Mouse (Mus musculus) G1E (cell line): ENCODE data around the gene Lamc1. TPM values are rescaled to one million over a fixed set of nuclear protein-coding genes. Genes with fewer than 3 reads are reported as not detected.

Experiments
- ATAC-seq: 2 replicates; pipeline ENCODE4 v1.8.0; 2016; ENCODE audit warnings: mild to moderate bottlenecking; ENCODE audit not compliant: insufficient number of reproducible peaks, poor library complexity, low FRiP score, severe bottlenecking; ENCODE audit errors: extremely low read depth
- DNase-seq: peaks from one replicate; pipeline ENCODE4 v3.0.0; 2012; ENCODE audit warnings: low spot score
- H3K27me3 ChIP-seq: 2 replicates; pipeline ENCODE4 v1.6.1; 2012; ENCODE audit warnings: mild to moderate bottlenecking, low read length, inconsistent platforms; ENCODE audit not compliant: insufficient read depth
- H3K36me3 ChIP-seq: replicated peaks from 2 replicates; pipeline ENCODE3; 2012; ENCODE audit warnings: mild to moderate bottlenecking, inconsistent platforms
- H3K4me1 ChIP-seq: 2 replicates; pipeline ENCODE4 v1.6.1; 2012; ENCODE audit warnings: low read depth, low read length, inconsistent platforms, mixed read lengths; ENCODE audit not compliant: insufficient read depth
- H3K4me3 ChIP-seq: 2 replicates; pipeline ENCODE4 v1.5.1; 2012; ENCODE audit warnings: low read depth, mild to moderate bottlenecking, inconsistent platforms, low read length, moderate library complexity, mixed read lengths
- H3K9me3 ChIP-seq: replicated peaks from 2 replicates; pipeline ENCODE4 v1.6.1; 2012; ENCODE audit warnings: inconsistent platforms
- CTCF ChIP-seq: IDR thresholded peaks from 2 replicates; pipeline ENCODE4 v1.5.1; 2012; ENCODE audit warnings: low read depth, low read length, inconsistent platforms, mixed read lengths
- GATA1 ChIP-seq: IDR thresholded peaks from 2 replicates; pipeline ENCODE4 v1.6.1; 2012; ENCODE audit warnings: borderline replicate concordance, low read length, inconsistent platforms, mixed read lengths
- GATA2 ChIP-seq: IDR thresholded peaks from 2 replicates; pipeline ENCODE4 v1.6.1; 2012; ENCODE audit warnings: low read depth, low read length, inconsistent platforms, borderline replicate concordance
- POLR2AphosphoS5 ChIP-seq: IDR thresholded peaks from 2 replicates; pipeline ENCODE4 v1.6.1; 2012; ENCODE audit warnings: low read depth, low read length, inconsistent platforms; ENCODE audit not compliant: insufficient replicate concordance
- TAL1 ChIP-seq: conservative IDR thresholded peaks from 2 replicates; pipeline ENCODE4 v1.6.1; 2012; ENCODE audit warnings: low read depth, low read length, inconsistent platforms, mixed read lengths
- polyA plus RNA-seq: library from polyadenylated mRNA; stranded (reverse); fragments of >175 nt; gene quantifications from 2 replicates; pipeline ENCODE4 v1.2.3, GENCODE M21; 2012
- total RNA-seq, 2 experiments: library from RNA; stranded (forward) in 1 of 2; stranded (reverse) in 1 of 2; fragments of 200-1000 nt in 1 of 2; fragments of >200 nt in 1 of 2; fragmentation: Nextera tagmentation in 1 of 2; gene quantifications; 2 replicates each; pipeline ENCODE4 v1.2.3; 2014 to 2017

Lamc1 gene
- total and polyA plus RNA-seq, 3 experiments, result 19.0 to 81.0 (median 26.1) TPM

- Histone ChIP-seq H3K36me3 (no peaks in the 10 kb centered on the region), H3K27me3 (peaks cover 32% of the 10 kb centered on the region), H3K4me1 (no peaks in the 10 kb centered on the region), H3K4me3 (no peak overlapping the region), H3K9me3 (no peaks in the 10 kb centered on the region)
- DNase-seq (no peak), ATAC-seq (no peak)
- TF ChIP-seq POLR2AphosphoS5 (no peak), CTCF (no peak), GATA2 (no peak), TAL1 (no peak), GATA1 (no peak)
Observed at GRCm38 (mm10) chr1:153180586-153181289, 151.8 kb downstream of the Lamc1 start.

- DNase-seq, result no peak
- Histone ChIP-seq H3K36me3 (no peaks in the 10 kb centered on the region), H3K4me1 (no peaks in the 10 kb centered on the region), H3K4me3 (no peak overlapping the region), H3K9me3 (no peaks in the 10 kb centered on the region), H3K27me3 (peaks cover 32% of the 10 kb centered on the region)
- TF ChIP-seq POLR2AphosphoS5, result no peak
- TF ChIP-seq TAL1, result no peak
- no peak for TF ChIP-seq GATA1
- TF ChIP-seq GATA2, result no peak
- TF ChIP-seq CTCF, result no peak
- ATAC-seq, result no peak
Observed at GRCm38 (mm10) chr1:153180160-153180559, 152.4 kb downstream of the Lamc1 start.

GRCm38 (mm10) chr1:153174801-153175200 lies 157.8 kb downstream of the Lamc1 start:
- ATAC-seq (no peak), DNase-seq (peak; percentile 31)
- no peak overlapping the region for H3K4me3 ChIP-seq

GRCm38 (mm10) chr1:153173276-153173675 lies 159.3 kb downstream of the Lamc1 start:
- TF ChIP-seq POLR2AphosphoS5 (no peak), CTCF (no peak), GATA1 (no peak), GATA2 (no peak), TAL1 (no peak)
- no peaks in the 10 kb centered on the region for H3K36me3 ChIP-seq
- no peaks in the 10 kb centered on the region for H3K9me3 ChIP-seq
- no peak overlapping the region for H3K4me3 ChIP-seq
- H3K27me3 ChIP-seq, result peaks cover 32% of the 10 kb centered on the region
- no peak for ATAC-seq
- H3K4me1 ChIP-seq, result peaks cover 4% of the 10 kb centered on the region; the same call in 1 of the 2 replicates
- no peak for DNase-seq

More at GRCm38 (mm10) chr1:153174801-153175200, 157.8 kb downstream of the Lamc1 start:
- H3K36me3 ChIP-seq, result no peaks in the 10 kb centered on the region
- peaks cover 36% of the 10 kb centered on the region for H3K27me3 ChIP-seq
- TF ChIP-seq GATA2 (no peak), GATA1 (no peak), TAL1 (no peak)
- no peaks in the 10 kb centered on the region for H3K9me3 ChIP-seq
- H3K4me1 ChIP-seq, result peaks cover 4% of the 10 kb centered on the region; the same call in 1 of the 2 replicates

GRCm38 (mm10) chr1:153172291-153172731 lies 160.3 kb downstream of the Lamc1 start:
- Histone ChIP-seq H3K4me3 (no peak overlapping the region), H3K9me3 (no peaks in the 10 kb centered on the region), H3K4me1 (peaks cover 4% of the 10 kb centered on the region; the same call in 1 of the 2 replicates), H3K27me3 (peaks cover 32% of the 10 kb centered on the region), H3K36me3 (no peaks in the 10 kb centered on the region)
- TF ChIP-seq POLR2AphosphoS5, result no peak
- TF ChIP-seq GATA1, result no peak
- no peak for TF ChIP-seq TAL1
- no peak for TF ChIP-seq GATA2
- no peak for TF ChIP-seq CTCF
- ATAC-seq (no peak), DNase-seq (no peak)

- H3K4me1 ChIP-seq, result peaks cover 4% of the 10 kb centered on the region; the same call in 1 of the 2 replicates
- DNase-seq (no peak), ATAC-seq (no peak)
- H3K4me3 ChIP-seq, result no peak overlapping the region
- TF ChIP-seq GATA2 (no peak), GATA1 (no peak), POLR2AphosphoS5 (no peak), CTCF (no peak), TAL1 (no peak)
- H3K36me3 ChIP-seq, result no peaks in the 10 kb centered on the region
- H3K27me3 ChIP-seq, result peaks cover 39% of the 10 kb centered on the region
- H3K9me3 ChIP-seq, result no peaks in the 10 kb centered on the region
Observed at GRCm38 (mm10) chr1:153171011-153171410, 161.6 kb downstream of the Lamc1 start.

Other genes with a start within 250 kb of the Lamc1 start
- not detected in 2 replicates for gene Lamc2, start 146.3 kb downstream of the Lamc1 start, total RNA-seq (2014; fragmentation: Nextera tagmentation)
- 0.11 TPM in 1 of 2 replicates, not detected in the other for gene Lamc2, start 146.3 kb downstream of the Lamc1 start, total RNA-seq (2017)
- gene Lamc2, start 146.3 kb downstream of the Lamc1 start, polyA plus RNA-seq, result not detected in 2 replicates
- gene Shcbp1l, start 92.4 kb upstream of the Lamc1 start, total RNA-seq (2014; fragmentation: Nextera tagmentation), result 26.2 and 36.0 TPM in 2 replicates
- gene Shcbp1l, start 92.4 kb upstream of the Lamc1 start, total RNA-seq (2017), result 7.7 and 9.1 TPM in 2 replicates
- 5.0 and 5.6 TPM in 2 replicates for gene Shcbp1l, start 92.4 kb upstream of the Lamc1 start, polyA plus RNA-seq
- gene Dhx9, start 154.9 kb upstream of the Lamc1 start, total RNA-seq (2014; fragmentation: Nextera tagmentation), result 259 and 263 TPM in 2 replicates
- gene Dhx9, start 154.9 kb upstream of the Lamc1 start, total RNA-seq (2017), result 143 and 170 TPM in 2 replicates
- 24.4 and 42.7 TPM in 2 replicates for gene Dhx9, start 154.9 kb upstream of the Lamc1 start, polyA plus RNA-seq
- gene Npl, start 217.3 kb upstream of the Lamc1 start, total RNA-seq (2014; fragmentation: Nextera tagmentation), result 110 and 111 TPM in 2 replicates
- 376 and 391 TPM in 2 replicates for gene Npl, start 217.3 kb upstream of the Lamc1 start, total RNA-seq (2017)
- gene Npl, start 217.3 kb upstream of the Lamc1 start, polyA plus RNA-seq, result 7.2 TPM in 2 replicates